Comparison of ENCODE assay signal across 10 mouse cellular contexts in the genomic region with DNA sequence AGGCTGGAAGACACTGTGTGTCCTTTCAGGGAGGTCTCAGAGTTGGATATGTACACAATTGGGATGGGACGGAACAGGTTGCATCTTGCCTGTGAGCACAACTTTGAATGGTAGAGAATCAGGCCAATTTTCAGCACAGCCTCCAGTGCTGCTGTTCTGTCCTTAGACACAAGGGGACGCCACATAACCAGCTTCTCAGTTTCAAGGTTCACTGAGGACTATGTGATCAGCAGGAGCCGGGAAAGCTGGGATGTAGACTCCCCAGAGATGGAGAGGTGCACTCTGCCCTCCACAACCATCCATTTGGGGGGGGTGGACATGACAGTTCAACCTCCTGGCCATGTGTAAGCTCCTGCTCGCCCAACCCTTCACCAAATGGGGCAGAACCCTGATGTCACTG. TPM values are rescaled to one million over a fixed set of nuclear protein-coding genes. Genes with fewer than 3 reads are reported as not detected.
DNase-seq lines count a peak whose midpoint lies in the region; ATAC-seq and TF ChIP-seq lines count a peak whose summit lies in the region.
"Had no signal": no experiment of that assay in that cellular context is flagged by ENCODE, and none has a peak within 500 bp of the region (broad histone marks: within the 10 kb centered on the region; RNA-seq: fewer than 3 reads in every experiment).

No protein-coding gene starts in this region.

- H3K79me3 ChIP-seq in C2C12 (ENCODE audit: low read depth), result no peaks in the 10 kb centered on the region

- no peak overlapping the region for H3K9ac ChIP-seq in hindbrain, embryonic 11.5 days (ENCODE audit: low read depth, low read length)
- H3K9ac ChIP-seq in hindbrain, embryonic 13.5 days, result no peak overlapping the region
- no peak overlapping the region for H3K9ac ChIP-seq in embryonic facial prominence, embryonic 11.5 days (replicated peaks; ENCODE audit: low read length)
- H3K9ac ChIP-seq in neural tube, embryonic 11.5 days (ENCODE audit: low read length), result no peak overlapping the region
- H3K9ac ChIP-seq: limb, embryonic 13.5 days had no signal

- no peaks in the 10 kb centered on the region for H3K4me1 ChIP-seq in hindbrain, embryonic 11.5 days (replicated peaks; ENCODE audit: control insufficient read depth, insufficient read depth, low read length)
- peaks cover 5% of the 10 kb centered on the region for H3K4me1 ChIP-seq in hindbrain, embryonic 13.5 days (replicated peaks)
- no peaks in the 10 kb centered on the region for H3K4me1 ChIP-seq in embryonic facial prominence, embryonic 11.5 days (ENCODE audit: control insufficient read depth, insufficient read depth, low read length)
- no peaks in the 10 kb centered on the region for H3K4me1 ChIP-seq in neural tube, embryonic 11.5 days (ENCODE audit: control insufficient read depth, insufficient read depth, low read length)

- H3K4me3 ChIP-seq in hindbrain, embryonic 11.5 days (ENCODE audit: low read depth, low read length), result no peak overlapping the region
- no peak overlapping the region for H3K4me3 ChIP-seq in hindbrain, embryonic 13.5 days
- H3K4me3 ChIP-seq in C2C12 (ENCODE audit: insufficient read depth, poor library complexity, severe bottlenecking), result no peak overlapping the region
- H3K4me3 ChIP-seq in embryonic facial prominence, embryonic 11.5 days (ENCODE audit: low read depth, low read length), result no peak overlapping the region
- H3K4me3 ChIP-seq in neural tube, embryonic 11.5 days (ENCODE audit: low read depth, low read length), result no peak overlapping the region
- H3K4me3 ChIP-seq: limb, embryonic 13.5 days had no signal

- H3K27ac ChIP-seq in hindbrain, embryonic 11.5 days (ENCODE audit: low read depth, low read length), result no peak overlapping the region
- H3K27ac ChIP-seq in hindbrain, embryonic 13.5 days, result no peak overlapping the region
- no peak overlapping the region for H3K27ac ChIP-seq in embryonic facial prominence, embryonic 11.5 days (replicated peaks; ENCODE audit: low read depth, low read length)
- H3K27ac ChIP-seq in neural tube, embryonic 11.5 days (ENCODE audit: low read depth, low read length), result no peak overlapping the region
- H3K27ac ChIP-seq: limb, embryonic 13.5 days had no signal

- DNase-seq in hindbrain, embryonic 11.5 days (ENCODE audit: low spot score), result peak; percentile 62
- peak; percentile 11 for DNase-seq in adipocyte (ENCODE audit: low spot score)
- peak; percentile 29 for DNase-seq in embryonic facial prominence, embryonic 11.5 days (ENCODE audit: low spot score)
- peak; percentile 83 to 89 for DNase-seq in layer of hippocampus, postnatal 14 days (ENCODE audit: low spot score in 2 of 2)
- peak; percentile 56 for DNase-seq in neural tube, embryonic 11.5 days (ENCODE audit: low spot score)

- peak; percentile 12 for TF ChIP-seq CTCF in C2C12 (IDR thresholded peaks at IDR 0.05; ENCODE audit: control insufficient read depth, insufficient read depth, insufficient read length)

- H3K79me2 ChIP-seq in C2C12 (ENCODE audit: control insufficient read depth, insufficient read depth), result no peaks in the 10 kb centered on the region

- H3K36me3 ChIP-seq in hindbrain, embryonic 11.5 days (ENCODE audit: control insufficient read depth, insufficient read depth, low read length), result no peaks in the 10 kb centered on the region
- no peaks in the 10 kb centered on the region for H3K36me3 ChIP-seq in hindbrain, embryonic 13.5 days
- H3K36me3 ChIP-seq in C2C12 (ENCODE audit: control insufficient read depth, insufficient read depth), result no peaks in the 10 kb centered on the region
- H3K36me3 ChIP-seq in embryonic facial prominence, embryonic 11.5 days (replicated peaks; ENCODE audit: control insufficient read depth, insufficient read depth, low read depth, low read length), result no peaks in the 10 kb centered on the region
- no peaks in the 10 kb centered on the region for H3K36me3 ChIP-seq in neural tube, embryonic 11.5 days (ENCODE audit: control insufficient read depth, insufficient read depth, low read length)
- H3K36me3 ChIP-seq: limb, embryonic 13.5 days had no signal

- no peak for ATAC-seq in hindbrain, embryonic 11.5 days (ENCODE audit: low FRiP score)
- no peak for ATAC-seq in hindbrain, embryonic 13.5 days (ENCODE audit: low FRiP score)
- no peak for ATAC-seq in embryonic facial prominence, embryonic 11.5 days (replicated peaks; ENCODE audit: insufficient number of reproducible peaks, low FRiP score, low TSS enrichment, low read depth)
- ATAC-seq in neural tube, embryonic 11.5 days (ENCODE audit: insufficient read depth, low FRiP score, low TSS enrichment), result no peak
- ATAC-seq in inflammation-experienced regulatory T-cells, adult 6 months, result no peak

- no peaks in the 10 kb centered on the region for H3K27me3 ChIP-seq in hindbrain, embryonic 11.5 days (ENCODE audit: control insufficient read depth, insufficient read depth, low read length)
- peaks cover 10% of the 10 kb centered on the region; the same call in 1 of the 2 replicates for H3K27me3 ChIP-seq in hindbrain, embryonic 13.5 days
- peaks cover 8% of the 10 kb centered on the region for H3K27me3 ChIP-seq in C2C12 (ENCODE audit: control insufficient read depth, insufficient read depth, insufficient read length)
- no peaks in the 10 kb centered on the region for H3K27me3 ChIP-seq in embryonic facial prominence, embryonic 11.5 days (ENCODE audit: control insufficient read depth, insufficient read depth, low read length)
- no peaks in the 10 kb centered on the region for H3K27me3 ChIP-seq in neural tube, embryonic 11.5 days (ENCODE audit: control insufficient read depth, insufficient read depth, low read length)

- no peaks in the 10 kb centered on the region for H3K9me3 ChIP-seq in hindbrain, embryonic 11.5 days (ENCODE audit: control insufficient read depth, low read length)
- H3K9me3 ChIP-seq in hindbrain, embryonic 13.5 days, result no peaks in the 10 kb centered on the region
- no peaks in the 10 kb centered on the region for H3K9me3 ChIP-seq in embryonic facial prominence, embryonic 11.5 days (replicated peaks; ENCODE audit: control insufficient read depth, low read length)
- no peaks in the 10 kb centered on the region for H3K9me3 ChIP-seq in neural tube, embryonic 11.5 days (ENCODE audit: control insufficient read depth, low read length)
- H3K9me3 ChIP-seq: limb, embryonic 13.5 days had no signal

- WGBS in hindbrain, embryonic 11.5 days, result 40% methylated on average over 4 of the region's 4 CpGs
- 47% methylated on average over 4 of the region's 4 CpGs for WGBS in hindbrain, embryonic 13.5 days
- WGBS in embryonic facial prominence, embryonic 11.5 days, result 40% methylated on average over 4 of the region's 4 CpGs
- 51% methylated on average over 4 of the region's 4 CpGs for WGBS in neural tube, embryonic 11.5 days

- no peak overlapping the region for H3K4me2 ChIP-seq in hindbrain, embryonic 11.5 days (replicated peaks; ENCODE audit: low read depth, low read length)
- H3K4me2 ChIP-seq in hindbrain, embryonic 13.5 days, result no peak overlapping the region
- no peak overlapping the region for H3K4me2 ChIP-seq in embryonic facial prominence, embryonic 11.5 days (ENCODE audit: low read depth, low read length)
- H3K4me2 ChIP-seq in neural tube, embryonic 11.5 days (ENCODE audit: low read depth), result no peak overlapping the region
- H3K4me2 ChIP-seq: limb, embryonic 13.5 days had no signal

- no peak overlapping the region for H3ac ChIP-seq in C2C12 (ENCODE audit: control insufficient read depth, insufficient read length, low read depth)

TF ChIP-seq in C2C12, 6 proteins besides CTCF, POLR2A, EP300 and RAD21:
- TF ChIP-seq MYOD1 (IDR thresholded peaks at IDR 0.05; ENCODE audit: control insufficient read depth, insufficient read length, low read depth), result no peak
- TF ChIP-seq FOSL1 (IDR thresholded peaks at IDR 0.05; ENCODE audit: insufficient read depth, low read length, poor library complexity, severe bottlenecking), result no peak
- TF ChIP-seq MYOG (IDR thresholded peaks at IDR 0.05; ENCODE audit: control insufficient read depth, extremely low read depth, insufficient read length), result no peak
- TF ChIP-seq USF1 (IDR thresholded peaks at IDR 0.05; ENCODE audit: low read depth), result no peak
- TF ChIP-seq MAX (IDR thresholded peaks at IDR 0.05), result no peak
- no peak for TF ChIP-seq CEBPB (IDR thresholded peaks at IDR 0.05; ENCODE audit: low read depth)
TF ChIP-seq in C2C12: peak in this region for 0.

RNA-seq across cellular contexts. Expression of a gene that starts 10.5 kb away (rescaled TPM):
- polyA plus RNA-seq in hindbrain, embryonic 11.5 days (2014; fragmentation: Nextera tagmentation; extraction: Ambion mirVana), result 0.52 and 0.80 TPM in 2 replicates
- polyA plus RNA-seq in hindbrain, embryonic 13.5 days (2015; fragmentation: Nextera tagmentation; extraction: Ambion mirVana), result 11.1 and 11.2 TPM in 2 replicates
- polyA plus RNA-seq in C2C12 (2012; fragmentation: generic; extraction: Trizol), result not detected
- 0.76 and 0.86 TPM in 2 replicates for polyA plus RNA-seq in embryonic facial prominence, embryonic 11.5 days (2014; fragmentation: Nextera tagmentation; extraction: Ambion mirVana)
- total RNA-seq in layer of hippocampus, postnatal 14 days (2021), result 10 to 100 TPM; 73.7 to 75.4 TPM
- 1.1 and 1.2 TPM in 2 replicates for polyA plus RNA-seq in neural tube, embryonic 11.5 days (2014; fragmentation: Nextera tagmentation; extraction: Ambion mirVana)
- polyA plus RNA-seq in inflammation-experienced regulatory T-cells, adult 6 months (2017; shearing (Covaris generic)), result not detected
- total RNA-seq: common myeloid progenitor, adult 5-6 weeks had no signal

RNA-seq across cellular contexts. Expression of a gene that starts 16.4 kb away (rescaled TPM):
- 1.0 and 1.5 TPM in 2 replicates for polyA plus RNA-seq in hindbrain, embryonic 11.5 days (2014; fragmentation: Nextera tagmentation; extraction: Ambion mirVana)
- polyA plus RNA-seq in hindbrain, embryonic 13.5 days (2015; fragmentation: Nextera tagmentation; extraction: Ambion mirVana), result 4.5 and 6.4 TPM in 2 replicates
- polyA plus RNA-seq in C2C12 (2012; fragmentation: generic; extraction: Trizol), result not detected
- 1.7 and 1.9 TPM in 2 replicates for polyA plus RNA-seq in embryonic facial prominence, embryonic 11.5 days (2014; fragmentation: Nextera tagmentation; extraction: Ambion mirVana)
- 1 to 10 TPM; 7.8 to 8.3 TPM for total RNA-seq in layer of hippocampus, postnatal 14 days (2021)
- 0.88 and 2.1 TPM in 2 replicates for polyA plus RNA-seq in neural tube, embryonic 11.5 days (2014; fragmentation: Nextera tagmentation; extraction: Ambion mirVana)
- 1 to 10 TPM in 1 of 3 experiments, not detected in 2; 2.4 TPM for polyA plus RNA-seq in inflammation-experienced regulatory T-cells, adult 6 months (2017; shearing (Covaris generic))

RNA-seq across cellular contexts. Expression of a gene that starts 45.9 kb away (rescaled TPM):
- polyA plus RNA-seq in hindbrain, embryonic 11.5 days (2014; fragmentation: Nextera tagmentation; extraction: Ambion mirVana), result 108 and 111 TPM in 2 replicates
- 354 and 379 TPM in 2 replicates for polyA plus RNA-seq in hindbrain, embryonic 13.5 days (2015; fragmentation: Nextera tagmentation; extraction: Ambion mirVana)
- polyA plus RNA-seq in C2C12 (2012; fragmentation: generic; extraction: Trizol), result not detected
- polyA plus RNA-seq in embryonic facial prominence, embryonic 11.5 days (2014; fragmentation: Nextera tagmentation; extraction: Ambion mirVana), result 83.0 and 93.1 TPM in 2 replicates
- 100 to 1,000 TPM; 172 to 192 TPM for total RNA-seq in layer of hippocampus, postnatal 14 days (2021)
- 109 and 111 TPM in 2 replicates for polyA plus RNA-seq in neural tube, embryonic 11.5 days (2014; fragmentation: Nextera tagmentation; extraction: Ambion mirVana)
- polyA plus RNA-seq in inflammation-experienced regulatory T-cells, adult 6 months (2017; shearing (Covaris generic)), result 1 to 10 TPM in 1 of 3 experiments, not detected in 2; 1.6 TPM
- total RNA-seq: common myeloid progenitor, adult 5-6 weeks had no signal

Comparison
In these comparisons a context has a peak if more than half of its experiments do, and no peak if none do; other contexts are left out.
1. DNase-seq: peak in every context shown above with its lines; median percentile 86 in layer of hippocampus, postnatal 14 days; 62 in hindbrain, embryonic 11.5 days; 56 in neural tube, embryonic 11.5 days; 29 in embryonic facial prominence, embryonic 11.5 days; 11 in adipocyte.
2. RNA of a gene that starts 45.9 kb away (polyA plus RNA-seq): 354 to 379 TPM in hindbrain, embryonic 13.5 days, 108 to 111 TPM in hindbrain, embryonic 11.5 days, 109 to 111 TPM in neural tube, embryonic 11.5 days and 83.0 to 93.1 TPM in embryonic facial prominence, embryonic 11.5 days; not detected in C2C12 (single experiment) and 1.6 TPM in inflammation-experienced regulatory T-cells, adult 6 months; every median in the first group is over 10 times any median in the second.